In the genomic region with DNA sequence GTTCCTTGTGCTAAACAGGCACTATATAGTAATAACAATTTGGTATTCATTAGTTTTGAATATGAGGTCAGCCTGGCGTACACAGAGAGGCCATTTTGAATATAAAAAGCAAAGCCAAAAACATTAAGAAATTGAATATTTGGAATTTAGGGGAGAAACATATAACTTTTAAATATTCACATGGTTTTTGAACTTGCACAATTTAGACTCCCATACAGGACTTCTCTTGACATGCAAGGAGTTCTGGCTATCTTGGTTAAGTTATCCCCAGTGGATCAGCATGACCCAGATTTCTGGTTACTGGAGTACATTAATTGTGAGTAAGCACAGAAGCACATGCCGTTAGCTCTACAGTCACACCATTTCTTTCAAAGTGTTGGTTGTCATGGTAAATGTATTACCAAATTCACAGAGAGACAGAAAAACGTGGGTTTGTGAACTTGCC, we compare ENCODE assay signal across 8 mouse cellular contexts. TPM values are rescaled to one million over a fixed set of nuclear protein-coding genes. Genes with fewer than 3 reads are reported as not detected.
DNase-seq lines count a peak whose midpoint lies in the region; ATAC-seq and TF ChIP-seq lines count a peak whose summit lies in the region.

No protein-coding gene starts in this region.

- H3K27ac ChIP-seq in heart, embryonic 10.5 days = peak overlapping the region; percentile 99
- peak overlapping the region; percentile 100 for H3K27ac ChIP-seq in heart, embryonic 15.5 days
- H3K27ac ChIP-seq in midbrain, embryonic 11.5 days (ENCODE audit: low read depth, low read length) = peak overlapping the region; percentile 96; the same call in 1 of the 2 replicates

- ATAC-seq in G1E (ENCODE audit: extremely low read depth, insufficient number of reproducible peaks, low FRiP score, poor library complexity, severe bottlenecking) = no peak
- no peak for ATAC-seq in heart, embryonic 15.5 days (replicated peaks; ENCODE audit: insufficient number of reproducible peaks, insufficient read depth, low FRiP score, low read depth)
- no peak for ATAC-seq in midbrain, embryonic 11.5 days (ENCODE audit: low FRiP score)

- H3K9me3 ChIP-seq in heart, embryonic 10.5 days = no peaks in the 10 kb centered on the region
- H3K9me3 ChIP-seq in G1E (replicated peaks) = no peaks in the 10 kb centered on the region
- H3K9me3 ChIP-seq in heart, embryonic 15.5 days (replicated peaks) = no peaks in the 10 kb centered on the region
- H3K9me3 ChIP-seq in midbrain, embryonic 11.5 days (ENCODE audit: control insufficient read depth, low read length) = no peaks in the 10 kb centered on the region

- H3K9ac ChIP-seq in heart, embryonic 15.5 days = peak overlapping the region; percentile 68; the same call in 1 of the 2 replicates
- H3K9ac ChIP-seq in midbrain, embryonic 11.5 days (ENCODE audit: low read length) = peak overlapping the region; percentile 85; the same call in 1 of the 2 replicates

- DNase-seq in heart, embryonic 10.5 days (ENCODE audit: low spot score) = no peak
- no peak for DNase-seq in heart, postnatal 14 days
- no peak for DNase-seq in G1E (ENCODE audit: low spot score)
- DNase-seq in midbrain, embryonic 11.5 days (ENCODE audit: low spot score, missing footprints) = peak; percentile 85
- DNase-seq in gastrocnemius, postnatal 10 days = no peak
- DNase-seq in thymus, postnatal 14 days = no peak
- no peak for DNase-seq in spleen, postnatal 4 days (ENCODE audit: low spot score in 2 of 2)

- 58% methylated on average over 3 of the region's 3 CpGs for WGBS in heart, embryonic 10.5 days
- WGBS in heart, embryonic 15.5 days = 47% methylated on average over 3 of the region's 3 CpGs
- 61% methylated on average over 3 of the region's 3 CpGs for WGBS in midbrain, embryonic 11.5 days

- peaks cover 11% of the 10 kb centered on the region for H3K4me1 ChIP-seq in heart, embryonic 10.5 days
- peaks cover 41% of the 10 kb centered on the region for H3K4me1 ChIP-seq in G1E (ENCODE audit: insufficient read depth, low read depth, low read length)
- peaks cover 12% of the 10 kb centered on the region for H3K4me1 ChIP-seq in heart, embryonic 15.5 days (replicated peaks)
- peaks cover 7% of the 10 kb centered on the region; the same call in 1 of the 2 replicates for H3K4me1 ChIP-seq in midbrain, embryonic 11.5 days (ENCODE audit: control insufficient read depth, insufficient read depth, low read length)

- peak overlapping the region; percentile 81 for H3K4me2 ChIP-seq in heart, embryonic 15.5 days
- peak overlapping the region; percentile 61 for H3K4me2 ChIP-seq in midbrain, embryonic 11.5 days

- no peaks in the 10 kb centered on the region for H3K36me3 ChIP-seq in heart, embryonic 10.5 days
- peaks cover 8% of the 10 kb centered on the region for H3K36me3 ChIP-seq in G1E (replicated peaks)
- no peaks in the 10 kb centered on the region for H3K36me3 ChIP-seq in heart, embryonic 15.5 days
- no peaks in the 10 kb centered on the region for H3K36me3 ChIP-seq in midbrain, embryonic 11.5 days (ENCODE audit: control insufficient read depth, insufficient read depth, low read length)

- intact Hi-C loops in heart, postnatal 14 days (cut with DNase I) = loop anchor here (1.0 kb wide), 1 partner anchor 24 kb away; no protein-coding TSS in a partner anchor

- H3K27me3 ChIP-seq in heart, embryonic 10.5 days (ENCODE audit: insufficient read depth, poor library complexity, severe bottlenecking) = no peaks in the 10 kb centered on the region
- no peaks in the 10 kb centered on the region for H3K27me3 ChIP-seq in G1E (ENCODE audit: insufficient read depth, low read length)
- no peaks in the 10 kb centered on the region; the same call in 1 of the 2 replicates for H3K27me3 ChIP-seq in heart, embryonic 15.5 days
- H3K27me3 ChIP-seq in midbrain, embryonic 11.5 days (ENCODE audit: control insufficient read depth, insufficient read depth, low read length) = no peaks in the 10 kb centered on the region

- H3K4me3 ChIP-seq in heart, embryonic 10.5 days = peak overlapping the region; percentile 66
- H3K4me3 ChIP-seq in G1E (ENCODE audit: low read depth, low read length) = peak overlapping the region; percentile 78
- H3K4me3 ChIP-seq in heart, embryonic 15.5 days = peak overlapping the region; percentile 63
- H3K4me3 ChIP-seq in midbrain, embryonic 11.5 days (ENCODE audit: low read depth, low read length) = peak overlapping the region; percentile 41; the same call in 1 of the 2 replicates

- no peak for TF ChIP-seq CTCF in G1E (IDR thresholded peaks at IDR 0.05; ENCODE audit: low read depth, low read length)

RNA-seq across cellular contexts. Expression of a gene that starts 18.5 kb away (rescaled TPM):
- polyA plus RNA-seq in heart, embryonic 10.5 days (2016; fragmentation: Nextera tagmentation; extraction: Ambion mirVana) = 4.2 and 6.3 TPM in 2 replicates
- total RNA-seq in heart, postnatal 14 days (2021) = 1 to 10 TPM in 1 of 2 experiments, under 1 TPM in 1; 0.22 to 1.1 TPM
- total RNA-seq in G1E (2014; fragmentation: Nextera tagmentation) (23.9 and 30.3 TPM in 2 replicates), G1E (2017) (17.8 and 19.9 TPM in 2 replicates)
- 3.5 and 6.4 TPM in 2 replicates for polyA plus RNA-seq in G1E (2012)
- polyA plus RNA-seq in heart, embryonic 15.5 days (2015; fragmentation: Nextera tagmentation; extraction: Ambion mirVana) = 1.1 and 2.3 TPM in 2 replicates
- polyA plus RNA-seq in midbrain, embryonic 11.5 days (2014; fragmentation: Nextera tagmentation; extraction: Ambion mirVana) = 11.8 and 12.5 TPM in 2 replicates
- total RNA-seq in gastrocnemius, postnatal 10 days (2021) = under 1 TPM; 0.23 to 0.95 TPM

RNA-seq across cellular contexts. Expression of a gene that starts 19.7 kb away (rescaled TPM):
- polyA plus RNA-seq in heart, embryonic 10.5 days (2016; fragmentation: Nextera tagmentation; extraction: Ambion mirVana) = 660 and 767 TPM in 2 replicates
- 100 to 1,000 TPM; 228 to 255 TPM for total RNA-seq in heart, postnatal 14 days (2021)
- total RNA-seq in G1E (2014; fragmentation: Nextera tagmentation) (483 and 552 TPM in 2 replicates), G1E (2017) (1,860 and 1,876 TPM in 2 replicates)
- 171 and 204 TPM in 2 replicates for polyA plus RNA-seq in G1E (2012)
- polyA plus RNA-seq in heart, embryonic 15.5 days (2015; fragmentation: Nextera tagmentation; extraction: Ambion mirVana) = 424 and 511 TPM in 2 replicates
- polyA plus RNA-seq in midbrain, embryonic 11.5 days (2014; fragmentation: Nextera tagmentation; extraction: Ambion mirVana) = 723 and 735 TPM in 2 replicates
- 100 to 1,000 TPM; 199 to 227 TPM for total RNA-seq in gastrocnemius, postnatal 10 days (2021)

RNA-seq across cellular contexts. Expression of a gene that starts 39.4 kb away (rescaled TPM):
- polyA plus RNA-seq in heart, embryonic 10.5 days (2016; fragmentation: Nextera tagmentation; extraction: Ambion mirVana) = 58.5 and 73.6 TPM in 2 replicates
- total RNA-seq in heart, postnatal 14 days (2021) = 10 to 100 TPM; 30.2 to 32.0 TPM
- total RNA-seq in G1E (2014; fragmentation: Nextera tagmentation) (46.6 and 60.7 TPM in 2 replicates), G1E (2017) (35.7 and 41.7 TPM in 2 replicates)
- polyA plus RNA-seq in G1E (2012) = 14.0 and 19.4 TPM in 2 replicates
- polyA plus RNA-seq in heart, embryonic 15.5 days (2015; fragmentation: Nextera tagmentation; extraction: Ambion mirVana) = 60.9 and 73.8 TPM in 2 replicates
- 110 and 112 TPM in 2 replicates for polyA plus RNA-seq in midbrain, embryonic 11.5 days (2014; fragmentation: Nextera tagmentation; extraction: Ambion mirVana)
- 10 to 100 TPM; 31.8 to 32.9 TPM for total RNA-seq in gastrocnemius, postnatal 10 days (2021)

RNA-seq across cellular contexts. Expression of a gene that starts 57.1 kb away (rescaled TPM):
- polyA plus RNA-seq in heart, embryonic 10.5 days (2016; fragmentation: Nextera tagmentation; extraction: Ambion mirVana) = 2.2 and 4.1 TPM in 2 replicates
- total RNA-seq in heart, postnatal 14 days (2021) = not detected
- total RNA-seq in G1E (2014; fragmentation: Nextera tagmentation) = not detected in 2 replicates
- total RNA-seq in G1E (2017) = 0.46 TPM in 1 of 2 replicates, not detected in the other
- polyA plus RNA-seq in G1E (2012) = not detected in 2 replicates
- polyA plus RNA-seq in heart, embryonic 15.5 days (2015; fragmentation: Nextera tagmentation; extraction: Ambion mirVana) = 1.7 and 2.3 TPM in 2 replicates
- 1.4 and 2.1 TPM in 2 replicates for polyA plus RNA-seq in midbrain, embryonic 11.5 days (2014; fragmentation: Nextera tagmentation; extraction: Ambion mirVana)
- total RNA-seq in gastrocnemius, postnatal 10 days (2021) = not detected
